Mouse (Mus musculus): Measurements from ENCODE around the gene Camkmt. TPM values are rescaled to one million over a fixed set of nuclear protein-coding genes. Genes with fewer than 3 reads are reported as not detected.

Gene Camkmt
- polyA plus RNA-seq, 1 experiment: 5.9 TPM

GRCm38 (mm10) chr17:85058276-85058675, 32.1 kb upstream of the Camkmt start:
- TF ChIP-seq POLR2A (IDR thresholded peaks at IDR 0.05; ENCODE audit: low read depth, low read length): no peak
- no peak for TF ChIP-seq CTCF (IDR thresholded peaks at IDR 0.05; ENCODE audit: extremely low read depth, insufficient read length, insufficient replicate concordance, low read depth, low read length)
- Histone ChIP-seq H3K27me3 (ENCODE audit: control insufficient read depth, insufficient read depth, low read length) (no peaks in the 10 kb centered on the region), H3K36me3 (ENCODE audit: control insufficient read depth, insufficient read depth, low read length) (peaks cover 56% of the 10 kb centered on the region), H3K4me3 (ENCODE audit: low read depth, low read length) (no peak overlapping the region), H3K4me1 (ENCODE audit: control insufficient read depth, insufficient read depth, insufficient read length, low read length) (no peaks in the 10 kb centered on the region), H3K27ac (ENCODE audit: insufficient read depth, low read depth, low read length) (no peak overlapping the region)
- WGBS: 91% methylated on average over 7 of the region's 7 CpGs

- no peaks in the 10 kb centered on the region for H3K27me3 ChIP-seq (ENCODE audit: control insufficient read depth, insufficient read depth, low read length)
- no peaks in the 10 kb centered on the region for H3K4me1 ChIP-seq (ENCODE audit: control insufficient read depth, insufficient read depth, insufficient read length, low read length)
- WGBS: 96% methylated on average over 6 of the region's 6 CpGs
- no peak overlapping the region for H3K27ac ChIP-seq (ENCODE audit: insufficient read depth, low read depth, low read length)
- peaks cover 58% of the 10 kb centered on the region for H3K36me3 ChIP-seq (ENCODE audit: control insufficient read depth, insufficient read depth, low read length)
- no peak for TF ChIP-seq POLR2A (IDR thresholded peaks at IDR 0.05; ENCODE audit: low read depth, low read length)
- TF ChIP-seq CTCF (IDR thresholded peaks at IDR 0.05; ENCODE audit: extremely low read depth, insufficient read length, insufficient replicate concordance, low read depth, low read length): no peak
- H3K4me3 ChIP-seq (ENCODE audit: low read depth, low read length): no peak overlapping the region
Measured at GRCm38 (mm10) chr17:85059136-85059535, 31.2 kb upstream of the Camkmt start.

- WGBS: 91% methylated on average over 7 of the region's 7 CpGs
- Histone ChIP-seq H3K4me1 (ENCODE audit: control insufficient read depth, insufficient read depth, insufficient read length, low read length) (no peaks in the 10 kb centered on the region), H3K27ac (ENCODE audit: insufficient read depth, low read depth, low read length) (no peak overlapping the region), H3K4me3 (ENCODE audit: low read depth, low read length) (no peak overlapping the region), H3K36me3 (ENCODE audit: control insufficient read depth, insufficient read depth, low read length) (peaks cover 64% of the 10 kb centered on the region), H3K27me3 (ENCODE audit: control insufficient read depth, insufficient read depth, low read length) (no peaks in the 10 kb centered on the region)
- no peak for TF ChIP-seq POLR2A (IDR thresholded peaks at IDR 0.05; ENCODE audit: low read depth, low read length)
- no peak for TF ChIP-seq CTCF (IDR thresholded peaks at IDR 0.05; ENCODE audit: extremely low read depth, insufficient read length, insufficient replicate concordance, low read depth, low read length)
Measured at GRCm38 (mm10) chr17:85063560-85063959, 26.8 kb upstream of the Camkmt start.

DNA sequence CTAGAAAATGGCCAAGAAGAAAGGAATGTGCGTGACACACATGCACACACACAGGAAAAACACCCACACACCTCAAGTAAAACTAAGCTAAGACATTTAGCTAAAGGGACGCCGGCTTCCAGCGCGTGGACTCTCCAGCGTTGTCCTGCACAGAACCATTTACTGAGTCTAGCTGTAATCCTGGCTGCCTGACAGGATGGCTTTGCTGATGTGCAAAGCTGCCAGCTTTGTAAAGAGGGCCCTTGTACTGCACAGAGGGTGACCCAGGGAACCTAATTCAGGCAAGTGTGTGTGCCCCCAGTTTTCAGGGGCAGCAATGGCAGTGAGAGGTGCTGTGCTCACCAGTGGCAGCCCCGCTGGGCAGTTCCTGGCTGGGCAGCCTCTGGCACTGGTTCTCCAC, 23.0 kb upstream of the Camkmt start:
- TF ChIP-seq CTCF (IDR thresholded peaks at IDR 0.05; ENCODE audit: extremely low read depth, insufficient read length, insufficient replicate concordance, low read depth, low read length): no peak
- no peak for TF ChIP-seq POLR2A (IDR thresholded peaks at IDR 0.05; ENCODE audit: low read depth, low read length)
- H3K4me3 ChIP-seq (ENCODE audit: low read depth, low read length): no peak overlapping the region
- no peak overlapping the region for H3K27ac ChIP-seq (ENCODE audit: insufficient read depth, low read depth, low read length)
- H3K27me3 ChIP-seq (ENCODE audit: control insufficient read depth, insufficient read depth, low read length): no peaks in the 10 kb centered on the region
- peaks cover 56% of the 10 kb centered on the region for H3K36me3 ChIP-seq (ENCODE audit: control insufficient read depth, insufficient read depth, low read length)
- 94% methylated on average over 7 of the region's 7 CpGs for WGBS
- H3K4me1 ChIP-seq (ENCODE audit: control insufficient read depth, insufficient read depth, insufficient read length, low read length): no peaks in the 10 kb centered on the region

DNA sequence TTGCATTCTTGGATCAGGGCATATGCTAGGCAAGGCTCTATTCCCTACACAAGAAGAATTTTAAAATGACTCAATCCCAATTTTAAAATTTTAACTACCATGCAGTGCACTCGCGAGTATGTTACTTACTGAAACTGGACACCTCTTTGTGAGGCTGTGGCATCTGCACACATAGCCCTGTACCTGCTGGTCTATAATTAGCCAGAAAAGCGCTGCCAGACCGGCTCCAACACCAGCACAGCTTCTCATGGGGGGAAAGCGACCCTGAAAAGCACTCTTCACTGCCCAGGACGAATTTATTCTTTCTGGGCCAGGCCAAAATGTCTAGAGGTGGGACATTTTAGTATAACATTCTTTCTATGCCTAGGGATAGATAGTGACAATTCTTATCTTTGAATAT, 19.7 kb upstream of the Camkmt start:
- Histone ChIP-seq H3K27ac (ENCODE audit: insufficient read depth, low read depth, low read length) (no peak overlapping the region), H3K4me1 (ENCODE audit: control insufficient read depth, insufficient read depth, insufficient read length, low read length) (no peaks in the 10 kb centered on the region), H3K27me3 (ENCODE audit: control insufficient read depth, insufficient read depth, low read length) (no peaks in the 10 kb centered on the region), H3K36me3 (ENCODE audit: control insufficient read depth, insufficient read depth, low read length) (peaks cover 34% of the 10 kb centered on the region), H3K4me3 (ENCODE audit: low read depth, low read length) (no peak overlapping the region)
- no peak for TF ChIP-seq POLR2A (IDR thresholded peaks at IDR 0.05; ENCODE audit: low read depth, low read length)
- no peak for TF ChIP-seq CTCF (IDR thresholded peaks at IDR 0.05; ENCODE audit: extremely low read depth, insufficient read length, insufficient replicate concordance, low read depth, low read length)
- 94% methylated on average over 6 of the region's 6 CpGs for WGBS

GRCm38 (mm10) chr17:85071088-85071775, 19.1 kb upstream of the Camkmt start:
- Histone ChIP-seq H3K4me3 (ENCODE audit: low read depth, low read length) (no peak overlapping the region), H3K27me3 (ENCODE audit: control insufficient read depth, insufficient read depth, low read length) (no peaks in the 10 kb centered on the region), H3K27ac (ENCODE audit: insufficient read depth, low read depth, low read length) (no peak overlapping the region), H3K36me3 (ENCODE audit: control insufficient read depth, insufficient read depth, low read length) (peaks cover 28% of the 10 kb centered on the region), H3K4me1 (ENCODE audit: control insufficient read depth, insufficient read depth, insufficient read length, low read length) (no peaks in the 10 kb centered on the region)
- TF ChIP-seq CTCF (IDR thresholded peaks at IDR 0.05; ENCODE audit: extremely low read depth, insufficient read length, insufficient replicate concordance, low read depth, low read length): peak; percentile 31; the same call in 1 of the 2 replicates
- TF ChIP-seq POLR2A (IDR thresholded peaks at IDR 0.05; ENCODE audit: low read depth, low read length): no peak
- whole genome bisulfite sequencing: 95% methylated on average over 8 of the region's 8 CpGs

DNA sequence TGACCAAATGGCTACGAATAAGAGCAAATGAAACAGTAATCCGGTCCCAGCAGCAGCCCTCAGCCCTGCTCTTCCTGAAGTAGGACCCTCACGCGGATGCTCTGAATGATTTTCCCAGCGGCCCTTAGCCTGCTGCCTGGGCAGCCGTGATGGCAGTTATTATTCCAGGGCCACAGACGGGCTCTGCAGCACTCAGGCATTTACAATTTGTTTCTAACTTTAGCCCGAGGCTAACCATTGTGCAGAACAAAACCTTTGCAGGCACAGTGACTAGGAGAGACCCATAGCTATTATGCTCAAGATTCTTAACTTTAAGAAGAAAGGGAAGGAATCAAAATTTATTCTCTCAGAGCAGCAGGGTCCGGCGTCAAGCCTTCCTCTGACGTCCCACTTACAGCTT, 18.0 kb upstream of the Camkmt start:
- Histone ChIP-seq H3K27ac (ENCODE audit: insufficient read depth, low read depth, low read length) (no peak overlapping the region), H3K36me3 (ENCODE audit: control insufficient read depth, insufficient read depth, low read length) (peaks cover 30% of the 10 kb centered on the region), H3K4me3 (ENCODE audit: low read depth, low read length) (no peak overlapping the region), H3K27me3 (ENCODE audit: control insufficient read depth, insufficient read depth, low read length) (no peaks in the 10 kb centered on the region), H3K4me1 (ENCODE audit: control insufficient read depth, insufficient read depth, insufficient read length, low read length) (no peaks in the 10 kb centered on the region)
- WGBS: 95% methylated on average over 11 of the region's 11 CpGs
- TF ChIP-seq POLR2A (IDR thresholded peaks at IDR 0.05; ENCODE audit: low read depth, low read length): no peak
- TF ChIP-seq CTCF (IDR thresholded peaks at IDR 0.05; ENCODE audit: extremely low read depth, insufficient read length, insufficient replicate concordance, low read depth, low read length): no peak

Measured in small intestine, adult 2 months (tissue).